Mouse (Mus musculus): ENCODE results near the gene Btnl2.
"Not testable (repeated sequence)": the region's sequence is repeated elsewhere in the genome, so short reads cannot be mapped to it uniquely, and the experiment has no call there.

Btnl2 gene

DNA sequence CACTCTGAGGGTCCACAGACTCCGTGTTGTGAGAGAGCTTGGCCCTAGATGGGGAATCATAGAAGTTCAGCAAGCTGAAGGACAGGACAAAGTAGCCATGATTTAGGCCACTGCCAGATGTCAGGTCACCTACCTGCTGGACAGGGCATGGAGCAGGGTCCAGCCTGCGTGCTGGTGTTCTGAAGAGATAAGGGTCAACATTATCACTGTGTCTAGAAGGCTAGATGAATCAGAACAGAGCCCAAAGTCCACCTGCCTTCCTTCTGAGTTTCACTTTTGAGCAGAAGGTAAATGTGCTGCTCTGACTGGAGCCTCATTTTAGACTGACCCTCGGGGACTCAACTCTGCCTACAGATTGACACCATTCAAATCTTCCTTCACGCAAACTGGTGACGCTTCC, at the start of gene Btnl2:
Gene Btnl2 (plus strand): TSS at position 284 of the 400 bp plus-strand sequence.
- no peak for DNase-seq (ENCODE audit: low spot score)

DNA sequence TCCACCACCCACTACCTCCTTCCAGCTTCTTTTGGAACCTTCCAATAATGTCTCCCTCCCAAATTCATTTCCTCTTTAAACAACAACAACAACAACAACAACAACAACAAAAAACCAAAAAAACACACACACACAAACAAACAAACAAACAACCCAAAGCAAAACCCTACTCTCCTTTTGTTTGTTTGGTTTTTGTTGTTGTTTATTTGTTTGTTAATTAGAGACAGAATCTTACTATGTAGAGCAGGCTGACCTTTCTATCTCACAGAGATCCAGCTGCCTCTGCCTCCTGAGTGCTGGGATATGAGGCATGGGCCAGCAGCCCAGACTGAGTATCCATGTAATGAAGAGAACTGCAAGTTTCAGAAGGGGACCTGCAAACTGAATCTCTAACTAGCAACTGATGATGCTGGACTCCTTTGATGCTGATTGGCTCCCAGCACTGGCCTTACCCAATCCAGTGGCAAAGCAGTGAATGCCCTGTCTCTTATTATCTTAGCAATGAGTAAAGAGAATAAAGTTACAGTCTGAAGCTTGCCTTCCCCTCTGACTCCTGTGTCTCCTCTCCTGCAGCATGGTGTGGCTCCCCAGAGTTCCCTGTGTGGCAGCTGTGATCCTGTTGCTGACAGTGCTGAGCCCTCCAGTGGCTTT, 49.1 kb upstream of the Btnl2 start, which contains the start of gene H2-Eb1:
Gene H2-Eb1 (plus strand): TSS at position 488 of the 651 bp plus-strand sequence.
- peak; percentile 41 for DNase-seq (ENCODE audit: low spot score)

DNA sequence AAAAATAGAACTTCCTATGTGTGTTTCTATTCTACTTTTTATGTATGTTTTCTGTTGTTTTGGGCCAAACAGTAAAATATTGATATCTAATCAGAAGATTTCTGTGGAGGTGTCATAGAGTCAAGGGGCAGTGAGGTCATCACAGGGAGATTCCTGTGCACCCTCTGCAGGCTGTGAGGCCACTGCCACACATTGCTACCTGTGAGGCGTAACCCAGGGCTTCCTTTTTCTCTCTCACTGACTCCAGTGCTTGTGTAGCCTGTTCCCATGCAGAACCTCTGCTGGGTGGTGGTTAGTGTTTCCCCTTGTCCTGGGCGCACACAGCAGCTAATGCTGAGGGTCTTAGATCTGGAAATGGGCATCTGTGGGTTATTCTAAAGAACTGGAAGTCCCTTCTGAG, 48.2 kb upstream of the Btnl2 start:
- DNase-seq (ENCODE audit: low spot score): no peak

DNA sequence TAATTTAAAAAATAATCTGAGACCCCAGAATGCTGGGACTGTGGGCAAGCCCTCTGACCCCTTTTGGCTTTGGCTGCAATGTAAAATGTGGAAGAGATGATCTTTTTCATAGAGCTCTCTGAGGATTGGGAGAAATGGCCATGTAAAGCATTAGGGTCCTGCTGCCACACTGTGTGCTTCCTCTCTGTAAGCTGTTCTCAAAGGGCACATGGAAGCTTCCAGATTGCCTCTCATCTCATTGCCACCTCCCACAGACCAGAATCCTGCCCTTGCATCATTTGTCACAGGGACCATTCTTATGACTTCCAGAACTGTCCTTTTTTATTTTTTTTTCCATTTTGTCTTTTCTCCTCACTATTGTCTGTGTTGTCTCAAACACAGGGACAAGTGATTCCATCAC, 47.4 kb upstream of the Btnl2 start:
- DNase-seq (ENCODE audit: low spot score): no peak

DNA sequence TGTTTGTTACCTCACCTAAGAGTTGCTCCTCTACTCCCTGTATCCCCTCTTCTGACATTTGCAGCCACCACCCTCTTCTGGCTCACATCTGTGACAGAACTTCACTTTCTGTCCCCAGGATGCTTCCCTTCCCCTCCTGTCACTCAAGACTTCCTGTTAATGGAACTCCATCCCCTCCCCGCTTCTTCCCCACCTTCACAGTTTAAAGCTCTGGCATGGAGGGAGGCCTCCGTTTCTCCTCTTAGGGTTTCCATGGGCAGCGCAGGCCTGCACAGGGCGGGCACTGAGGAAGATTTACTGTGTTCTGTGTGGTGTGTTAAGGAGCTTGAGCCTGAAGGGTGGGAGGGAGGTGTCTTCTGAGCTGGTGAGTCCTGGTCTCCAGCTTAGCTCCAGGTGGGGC, 46.5 kb upstream of the Btnl2 start:
- DNase-seq (ENCODE audit: low spot score): no peak

DNA sequence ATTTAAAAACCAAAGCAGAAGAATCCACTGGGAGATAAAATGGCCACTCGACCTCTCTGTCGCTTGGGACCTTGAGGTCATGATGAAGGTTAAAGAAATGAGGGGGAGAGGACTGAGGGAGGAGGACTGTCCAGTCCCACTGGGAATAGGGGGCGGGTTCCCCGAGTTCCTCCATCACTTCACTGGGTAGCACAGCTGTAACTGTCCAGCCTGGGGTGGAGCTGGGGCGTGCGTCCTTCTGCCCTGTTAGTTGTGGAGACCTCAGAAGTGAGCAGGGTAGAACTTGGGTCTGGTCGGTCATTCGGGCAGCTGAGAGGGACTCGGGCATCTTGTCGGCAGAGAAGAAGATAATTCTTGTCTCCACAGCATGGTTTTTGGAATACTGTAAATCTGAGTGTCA, 45.4 kb upstream of the Btnl2 start:
- no peak for DNase-seq (ENCODE audit: low spot score)

DNA sequence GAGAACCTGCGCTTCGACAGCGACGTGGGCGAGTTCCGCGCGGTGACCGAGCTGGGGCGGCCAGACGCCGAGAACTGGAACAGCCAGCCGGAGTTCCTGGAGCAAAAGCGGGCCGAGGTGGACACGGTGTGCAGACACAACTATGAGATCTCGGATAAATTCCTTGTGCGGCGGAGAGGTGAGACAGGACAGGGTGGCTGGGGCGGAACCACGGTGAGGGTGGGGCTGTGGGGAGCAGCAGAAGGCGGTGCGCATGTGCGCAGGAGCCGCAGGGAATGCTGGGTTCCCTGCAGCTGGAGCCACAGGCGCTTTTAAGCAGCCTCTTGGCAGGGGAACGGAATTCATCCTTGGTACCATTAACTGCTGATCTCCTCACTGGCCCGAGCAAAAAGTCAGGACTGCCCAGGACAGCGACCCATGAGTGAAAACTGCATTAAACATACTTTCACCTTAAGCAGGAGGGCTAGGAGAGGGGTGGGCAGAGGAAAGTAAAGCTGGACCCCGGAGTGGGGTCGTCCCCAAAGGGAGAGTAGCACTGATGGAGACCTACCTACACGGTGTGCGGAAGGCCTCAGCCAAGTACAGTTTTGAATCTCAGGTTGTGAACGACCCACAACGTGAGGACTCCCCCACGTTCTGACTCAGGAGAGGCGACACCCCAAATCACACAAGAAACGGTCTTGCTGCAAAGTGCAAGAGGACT, 44.8 kb upstream of the Btnl2 start:
- DNase-seq (ENCODE audit: low spot score): peak; percentile 42

DNA sequence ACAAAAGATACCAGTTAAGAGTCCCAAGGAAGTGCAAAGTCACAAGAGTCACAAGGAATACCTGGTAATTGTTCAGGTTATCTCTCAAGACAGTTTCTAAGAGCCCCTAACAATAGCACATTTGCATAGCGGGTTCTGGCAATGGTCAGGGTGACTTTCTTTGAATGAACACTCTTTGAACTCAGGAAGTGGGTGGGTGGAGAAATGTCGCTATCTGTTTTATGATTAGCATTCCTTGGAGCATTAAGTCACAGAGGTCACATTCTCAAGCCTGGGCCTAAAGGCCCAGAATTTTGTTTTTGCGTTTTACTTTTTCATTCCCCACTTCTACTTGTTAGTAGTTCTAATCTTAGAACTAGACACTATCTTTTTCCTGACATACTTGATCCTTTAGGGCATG, 44.1 kb upstream of the Btnl2 start:
- DNase-seq (ENCODE audit: low spot score): not testable (repeated sequence)

DNA sequence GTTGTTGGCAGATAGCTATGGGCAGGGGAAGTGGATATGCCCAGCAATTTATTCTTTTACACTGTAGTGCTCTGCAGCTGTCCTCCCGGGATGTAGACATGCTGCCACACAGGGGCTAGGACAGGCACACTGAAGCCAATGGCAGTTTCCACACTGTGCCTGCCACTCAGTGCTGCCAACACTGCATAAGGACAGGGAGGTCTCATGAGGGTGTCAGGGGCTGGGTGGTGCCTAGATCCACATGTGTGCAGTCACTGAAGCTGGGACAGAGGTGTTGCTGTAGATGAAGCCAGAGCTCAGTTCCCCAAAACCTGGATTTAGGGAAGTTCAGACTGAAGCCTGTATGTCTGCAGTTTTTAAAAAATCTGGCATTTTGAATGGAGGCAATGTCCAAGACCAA, 42.4 kb upstream of the Btnl2 start:
- DNase-seq (ENCODE audit: low spot score): no peak

DNA sequence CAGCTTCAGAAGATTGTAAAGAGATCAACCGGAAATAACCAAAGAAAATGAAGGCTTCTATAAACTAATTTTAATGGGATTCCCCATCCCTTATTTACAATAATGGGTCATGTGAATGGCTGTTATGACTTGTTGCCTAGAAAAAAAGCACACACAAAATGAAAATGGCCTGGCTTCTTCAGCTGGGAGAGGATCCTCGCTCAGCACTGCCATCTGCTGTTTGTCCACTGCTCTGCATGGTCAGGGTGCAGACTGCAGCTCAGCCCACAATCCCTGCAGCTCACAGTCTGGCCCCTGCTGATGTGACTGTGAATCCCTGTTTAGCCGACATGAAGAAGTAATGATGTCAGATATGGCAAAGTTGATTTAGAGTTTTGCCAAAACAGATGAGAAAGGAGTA, 41.2 kb upstream of the Btnl2 start:
- peak; percentile 27 for DNase-seq (ENCODE audit: low spot score)

DNA sequence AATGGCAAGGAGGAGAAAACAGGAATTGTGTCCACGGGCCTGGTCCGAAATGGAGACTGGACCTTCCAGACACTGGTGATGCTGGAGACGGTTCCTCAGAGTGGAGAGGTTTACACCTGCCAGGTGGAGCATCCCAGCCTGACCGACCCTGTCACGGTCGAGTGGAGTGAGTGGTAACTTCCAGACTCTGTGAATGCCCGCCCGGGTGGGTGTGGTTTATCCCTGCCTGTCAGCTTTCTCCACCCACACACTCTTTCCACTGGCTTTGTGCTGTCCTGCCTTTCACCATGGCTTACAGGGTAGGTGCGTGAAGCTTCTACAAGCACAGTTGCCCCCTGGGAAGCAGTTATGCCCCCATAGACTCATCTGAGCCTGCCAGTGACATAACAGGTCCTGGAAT, 40.3 kb upstream of the Btnl2 start:
- no peak for DNase-seq (ENCODE audit: low spot score)

DNA sequence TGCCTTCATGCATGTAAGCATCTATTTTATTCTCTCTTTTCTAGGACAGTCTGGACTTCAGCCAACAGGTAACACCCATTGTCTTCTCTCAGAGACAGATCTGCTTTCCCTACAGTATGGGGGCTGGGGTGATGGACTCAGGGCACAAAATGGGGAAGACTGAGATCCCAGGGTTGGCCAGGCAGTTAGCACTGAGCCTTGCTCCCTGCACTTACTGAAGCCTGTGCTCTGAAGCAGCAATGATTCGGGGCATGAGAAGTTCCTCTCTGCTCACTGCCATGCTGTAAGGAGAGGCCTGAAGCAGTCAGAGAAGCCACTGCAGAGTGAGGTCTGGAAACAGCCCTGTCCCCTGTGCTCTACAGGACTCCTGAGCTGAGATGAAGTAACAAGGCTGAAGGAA, 39.1 kb upstream of the Btnl2 start:
- no peak for DNase-seq (ENCODE audit: low spot score)

DNA sequence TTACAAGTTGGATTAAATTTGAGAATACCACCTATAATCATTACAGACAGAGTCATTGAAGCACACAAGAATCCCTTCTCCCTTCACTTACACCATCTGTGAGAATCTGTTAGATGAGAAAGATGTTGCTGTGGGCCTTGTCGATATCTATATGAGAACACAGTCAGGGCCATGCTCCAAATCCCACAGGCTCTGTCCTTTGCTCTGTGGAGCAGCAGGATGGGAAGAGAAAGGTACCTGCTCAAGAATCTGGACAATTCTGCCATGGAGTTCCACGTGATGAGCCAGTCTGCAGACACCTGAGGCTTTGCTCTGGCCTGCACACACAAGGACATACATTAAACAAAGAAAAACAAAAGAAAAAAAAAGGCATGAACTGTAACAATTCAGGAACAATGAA, 37.9 kb upstream of the Btnl2 start:
- DNase-seq (ENCODE audit: low spot score): no peak

DNA sequence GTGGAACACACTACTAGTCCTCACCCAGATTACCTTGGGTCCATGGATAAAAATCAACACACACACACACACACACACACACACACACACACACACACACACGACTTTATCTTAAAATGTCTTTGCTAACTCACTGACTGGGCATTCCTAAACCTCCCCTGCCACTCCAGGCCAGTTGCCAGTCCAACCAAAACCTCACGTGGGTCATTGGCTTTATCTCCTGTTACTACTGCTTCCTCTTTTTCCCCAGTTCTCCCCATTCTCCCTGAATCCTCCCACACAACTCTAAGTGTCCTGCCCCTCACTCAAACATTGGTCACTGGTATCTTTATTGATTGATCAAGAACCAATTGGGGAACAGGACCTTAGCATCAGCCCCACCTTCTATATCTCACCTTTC, 37.3 kb upstream of the Btnl2 start:
- no peak for DNase-seq (ENCODE audit: low spot score)

DNA sequence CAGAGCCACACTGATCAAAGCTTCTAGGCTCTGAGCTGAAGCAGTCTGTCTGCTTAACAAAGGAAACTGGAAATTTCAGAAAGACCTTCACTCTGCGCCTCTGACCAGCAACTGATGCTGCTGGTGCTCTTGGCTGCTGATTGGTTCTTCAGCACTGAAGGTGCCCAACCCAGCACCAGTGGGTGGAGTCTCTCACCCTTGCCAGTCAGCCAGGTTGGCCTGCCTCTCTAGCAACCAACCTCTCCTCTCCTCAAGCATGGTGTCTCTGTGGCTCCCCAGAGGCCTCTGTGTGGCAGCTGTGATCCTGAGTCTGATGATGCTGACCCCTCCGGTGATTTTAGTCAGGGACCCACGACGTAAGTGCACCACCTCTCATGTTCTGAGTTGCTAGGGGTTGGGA, 29.2 kb upstream of the Btnl2 start, which contains the start of gene H2-Eb2:
Gene H2-Eb2 (plus strand): TSS at position 230 of the 400 bp plus-strand sequence.
- DNase-seq (ENCODE audit: low spot score): no peak

DNA sequence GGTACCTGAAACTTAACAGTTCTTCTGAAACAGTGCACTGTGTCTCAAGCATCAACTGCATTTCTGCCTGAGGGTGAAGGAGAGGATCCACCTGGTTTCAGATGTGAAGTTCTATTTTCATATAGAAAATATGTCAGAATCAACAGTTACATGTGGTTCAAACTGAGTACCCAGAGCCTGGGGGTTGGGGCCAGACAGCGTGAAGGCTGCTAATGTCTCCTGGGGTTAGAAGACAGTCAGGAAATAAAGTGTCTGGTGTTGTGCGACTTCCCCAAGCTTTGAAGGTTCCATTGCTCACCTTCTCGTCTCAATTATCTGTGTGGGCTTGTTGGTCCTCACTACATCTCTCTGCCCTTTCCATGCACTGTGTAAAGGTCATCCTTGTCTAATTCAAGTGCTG, 28.2 kb upstream of the Btnl2 start:
- DNase-seq (ENCODE audit: low spot score): no peak

DNA sequence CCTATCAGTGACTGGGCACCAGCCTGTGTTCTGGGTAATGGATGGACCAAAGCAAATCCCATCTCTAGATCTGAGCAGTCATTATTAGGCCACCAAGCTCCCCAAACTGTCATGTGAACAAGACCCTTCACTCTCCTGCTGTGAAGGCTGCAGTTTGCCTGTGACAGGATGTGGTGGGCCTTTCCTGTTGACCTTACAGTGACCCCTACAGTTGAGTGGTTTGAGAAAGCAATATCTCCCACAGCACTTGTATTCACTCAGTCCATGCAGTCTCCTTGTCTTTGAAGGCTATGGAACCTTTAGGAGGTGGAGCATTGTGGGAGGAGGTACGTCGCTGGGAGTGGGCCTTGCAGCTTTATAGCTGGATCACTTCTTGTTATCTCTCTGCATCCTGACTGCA, 24.8 kb upstream of the Btnl2 start:
- DNase-seq (ENCODE audit: low spot score): no peak

DNA sequence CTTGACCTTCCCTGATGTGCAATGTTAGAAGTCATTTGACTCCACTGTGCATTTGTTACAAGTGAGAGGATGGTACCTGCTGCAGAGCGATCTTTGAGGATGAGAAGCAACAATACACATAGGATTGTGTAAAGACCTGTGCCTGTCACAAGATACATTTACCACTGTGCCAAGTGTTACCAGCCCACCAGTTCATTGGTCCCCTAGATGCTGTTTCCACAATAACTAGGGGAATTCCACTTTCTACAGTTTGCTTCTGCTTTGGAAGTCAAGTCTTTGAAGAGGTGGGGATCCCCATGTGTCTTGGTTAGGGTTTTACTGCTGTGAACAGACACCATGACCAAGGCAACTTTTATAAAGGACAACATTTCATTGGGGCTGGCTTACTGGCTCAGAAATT, 23.4 kb upstream of the Btnl2 start:
- no peak for DNase-seq (ENCODE audit: low spot score)

DNA sequence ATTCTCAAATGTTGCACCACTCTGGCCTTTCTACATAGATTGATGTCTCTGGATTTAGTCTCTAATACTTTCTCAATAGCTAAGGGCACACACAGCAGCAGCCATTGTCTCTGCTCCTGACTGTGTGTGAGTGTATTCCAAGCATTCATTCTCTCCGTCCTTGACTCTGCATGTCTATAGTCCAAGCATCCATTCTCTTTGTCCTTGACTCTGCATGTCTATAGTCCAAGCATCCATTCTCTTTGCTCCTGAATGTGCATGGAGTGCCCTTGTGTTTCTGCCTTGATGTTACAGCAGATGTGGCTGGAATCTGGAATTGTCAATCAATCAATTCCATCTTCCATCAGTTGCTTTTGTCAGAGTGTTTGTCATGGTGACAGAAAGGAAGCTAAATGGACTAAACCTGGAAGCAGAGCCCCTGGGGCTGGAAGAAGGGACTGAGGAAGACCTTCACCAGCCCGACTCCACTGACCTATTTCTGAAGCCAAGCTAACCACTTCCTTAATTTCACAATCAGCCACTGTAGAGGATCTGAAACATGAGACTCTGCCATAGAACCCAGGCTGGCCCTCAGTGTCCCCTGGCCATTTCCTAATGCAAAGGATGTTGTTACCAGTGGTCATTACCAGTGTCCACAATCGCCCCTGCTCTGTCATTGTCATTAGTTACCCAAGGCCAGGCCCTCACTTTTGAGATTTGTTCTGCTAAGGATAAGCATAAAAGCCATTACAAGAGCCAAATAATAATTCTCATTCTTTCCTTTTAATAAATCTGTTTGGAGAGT, 13.8 kb upstream of the Btnl2 start:
- no peak for DNase-seq (ENCODE audit: low spot score)

DNA sequence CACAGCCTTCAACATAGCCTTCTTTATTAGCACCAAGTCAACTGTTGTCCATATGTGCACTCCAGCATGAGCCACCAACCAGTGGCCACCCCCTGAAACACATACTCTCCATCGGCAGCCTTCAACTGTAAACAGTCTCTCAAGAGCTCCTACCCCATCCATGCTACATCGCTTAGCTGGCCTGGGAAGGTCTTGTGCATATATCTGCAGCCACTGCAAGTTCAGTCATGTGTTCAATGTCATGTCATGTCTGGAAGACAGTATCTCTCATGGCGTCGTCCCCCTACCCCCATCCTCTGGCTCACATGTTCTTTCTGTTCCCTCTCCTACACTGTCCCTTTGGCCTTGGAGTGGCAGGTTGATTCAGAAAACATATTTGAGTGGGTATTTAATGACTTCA, 9.7 kb upstream of the Btnl2 start:
- no peak for DNase-seq (ENCODE audit: low spot score)

DNA sequence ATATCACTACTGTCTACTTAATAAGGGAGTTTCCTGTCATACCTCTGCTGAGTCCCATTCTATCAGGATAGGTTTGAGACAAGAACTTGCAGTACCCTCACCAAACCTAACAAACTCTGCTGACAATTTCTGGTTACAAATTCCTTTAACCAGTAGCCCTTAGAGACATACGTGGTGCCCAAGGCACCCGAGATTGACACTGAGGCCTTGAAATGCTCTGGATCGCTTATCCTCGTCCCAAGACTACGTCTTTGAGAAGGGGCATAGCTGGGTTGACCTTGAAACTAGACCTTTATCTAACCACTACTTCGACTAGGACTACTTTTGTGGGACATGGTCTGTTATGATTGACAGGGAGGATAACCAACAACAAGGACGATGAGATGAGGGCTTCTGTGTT, 9.1 kb upstream of the Btnl2 start:
- DNase-seq (ENCODE audit: low spot score): no peak

DNA sequence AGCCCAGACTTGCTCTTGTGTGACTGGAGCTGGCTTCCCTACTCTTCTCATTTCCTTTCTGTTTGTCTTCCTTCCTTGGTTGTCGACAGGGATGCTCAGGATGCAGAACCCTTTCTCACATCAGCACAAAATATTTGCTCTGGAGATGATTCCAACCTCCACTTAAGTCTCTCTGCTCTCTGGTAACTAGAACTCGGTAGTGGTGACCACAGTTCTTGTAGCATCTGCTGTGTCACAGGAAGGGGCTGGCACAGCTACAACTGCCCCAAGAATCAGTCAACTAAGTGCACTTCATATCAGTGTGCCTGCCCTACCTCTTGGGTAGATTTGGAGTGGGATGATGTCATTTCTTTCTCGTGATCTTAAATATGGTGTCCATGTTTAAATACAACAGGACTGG, 8.6 kb upstream of the Btnl2 start:
- DNase-seq (ENCODE audit: low spot score): no peak
